Mouse (Mus musculus): ENCODE results near the gene Adgrf2.

- TF ChIP-seq POLR2A (IDR thresholded peaks at IDR 0.05; ENCODE audit: extremely low read depth, insufficient read depth, low read length) (no peak), CTCF (IDR thresholded peaks at IDR 0.05; ENCODE audit: extremely low read depth, insufficient read depth, low read length) (no peak)
Measured at GRCm38 (mm10) chr17:42710717-42711116, 31.3 kb downstream of the Adgrf2 start.

All from cortical plate, adult 2 months (tissue).